9 mouse cellular contexts compared by ENCODE assay signal in genomic region chr17:32353696-32354095, GRCm38 (mm10). TPM values are rescaled to one million over a fixed set of nuclear protein-coding genes. Genes with fewer than 3 reads are reported as not detected.
A peak's percentile ranks its signal among the peaks of the same experiment; 100 is the strongest.
DNase-seq lines count a peak whose midpoint lies in the region; ATAC-seq and TF ChIP-seq lines count a peak whose summit lies in the region.
"Had no signal": no experiment of that assay in that cellular context is flagged by ENCODE, and none has a peak within 500 bp of the region (broad histone marks: within the 10 kb centered on the region; RNA-seq: fewer than 3 reads in every experiment).

No protein-coding gene starts in this region.

- H3K4me1 ChIP-seq in embryonic facial prominence, embryonic 14.5 days (ENCODE audit: control insufficient read depth, insufficient read depth, low read length) = peaks cover 3% of the 10 kb centered on the region; the same call in 1 of the 2 replicates
- peaks cover 19% of the 10 kb centered on the region for H3K4me1 ChIP-seq in embryonic facial prominence, embryonic 10.5 days
- H3K4me1 ChIP-seq in heart, postnatal 0 days (ENCODE audit: control insufficient read depth, insufficient read depth) = peaks cover 12% of the 10 kb centered on the region; the same call in 1 of the 2 replicates

- no peak for TF ChIP-seq CTCF in heart, postnatal 0 days (IDR thresholded peaks at IDR 0.05; ENCODE audit: low read depth)

- no peaks in the 10 kb centered on the region for H3K9me3 ChIP-seq in embryonic facial prominence, embryonic 14.5 days (ENCODE audit: control insufficient read depth, low read length)
- H3K9me3 ChIP-seq in embryonic facial prominence, embryonic 10.5 days = no peaks in the 10 kb centered on the region
- no peaks in the 10 kb centered on the region for H3K9me3 ChIP-seq in heart, postnatal 0 days (replicated peaks; ENCODE audit: control insufficient read depth, low read length)

- no peak for TF ChIP-seq EP300 in heart, postnatal 0 days (IDR thresholded peaks at IDR 0.05; ENCODE audit: low read depth)

- H3K9ac ChIP-seq in embryonic facial prominence, embryonic 14.5 days (ENCODE audit: low read depth, low read length) = no peak overlapping the region
- H3K9ac ChIP-seq in heart, postnatal 0 days (replicated peaks; ENCODE audit: low read depth, low read length) = no peak overlapping the region

- DNase-seq in embryonic facial prominence, embryonic 14.5 days (ENCODE audit: low spot score) = peak; percentile 65
- no peak for DNase-seq in embryonic facial prominence, embryonic 10.5 days (ENCODE audit: low spot score)
- DNase-seq in ovary, adult 18-20 months (ENCODE audit: low spot score) = peak; percentile 54
- no peak for DNase-seq in ovary, postnatal 10 days (ENCODE audit: low spot score)
- DNase-seq in heart, postnatal 0 days (ENCODE audit: low spot score) = peak; percentile 18
- DNase-seq in left cerebral cortex, adult 18-20 months (ENCODE audit: low spot score in 2 of 2) = peak; percentile 46 to 58
- no peak for DNase-seq in spleen, postnatal 36 days (ENCODE audit: low spot score in 2 of 2)
- no peak for DNase-seq in spleen, postnatal 14 days (ENCODE audit: low spot score in 2 of 2)

- 63% methylated on average over 4 of the region's 4 CpGs for WGBS in embryonic facial prominence, embryonic 14.5 days
- 81% methylated on average over 4 of the region's 4 CpGs for WGBS in embryonic facial prominence, embryonic 10.5 days
- WGBS in heart, postnatal 0 days = 33% methylated on average over 4 of the region's 4 CpGs

- H3K27ac ChIP-seq in embryonic facial prominence, embryonic 14.5 days (replicated peaks; ENCODE audit: low read depth, low read length) = peak overlapping the region; percentile 15; the same call in 1 of the 2 replicates
- no peak overlapping the region for H3K27ac ChIP-seq in embryonic facial prominence, embryonic 10.5 days (replicated peaks)
- H3K27ac ChIP-seq in heart, postnatal 0 days (ENCODE audit: low read depth) = peak overlapping the region; percentile 58

- H3K4me3 ChIP-seq in embryonic facial prominence, embryonic 14.5 days (ENCODE audit: low read depth, low read length) = no peak overlapping the region
- H3K4me3 ChIP-seq in embryonic facial prominence, embryonic 10.5 days = no peak overlapping the region
- no peak overlapping the region for H3K4me3 ChIP-seq in heart, postnatal 0 days (ENCODE audit: low read depth, low read length)

- H3K36me3 ChIP-seq in embryonic facial prominence, embryonic 14.5 days (ENCODE audit: control insufficient read depth, insufficient read depth, low read length) = peaks cover 55% of the 10 kb centered on the region
- H3K36me3 ChIP-seq in embryonic facial prominence, embryonic 10.5 days (replicated peaks) = peaks cover 58% of the 10 kb centered on the region
- H3K36me3 ChIP-seq in heart, postnatal 0 days (replicated peaks; ENCODE audit: control insufficient read depth, insufficient read depth, low read length) = peaks cover 47% of the 10 kb centered on the region

- H3K27me3 ChIP-seq in embryonic facial prominence, embryonic 14.5 days (replicated peaks; ENCODE audit: control insufficient read depth, insufficient read depth, low read length) = no peaks in the 10 kb centered on the region
- no peaks in the 10 kb centered on the region for H3K27me3 ChIP-seq in embryonic facial prominence, embryonic 10.5 days (replicated peaks; ENCODE audit: low read depth, poor library complexity, severe bottlenecking)
- no peaks in the 10 kb centered on the region for H3K27me3 ChIP-seq in heart, postnatal 0 days (ENCODE audit: control insufficient read depth, insufficient read depth, low read length)

- H3K4me2 ChIP-seq in embryonic facial prominence, embryonic 14.5 days (ENCODE audit: low read depth, low read length) = no peak overlapping the region
- no peak overlapping the region for H3K4me2 ChIP-seq in heart, postnatal 0 days (ENCODE audit: low read depth, low read length)

- no peak for ATAC-seq in embryonic facial prominence, embryonic 14.5 days (ENCODE audit: low read depth)
- ATAC-seq in heart, postnatal 0 days (ENCODE audit: insufficient read depth, low read depth) = no peak

RNA-seq across cellular contexts. Expression of gene Akap8l, which starts 3.3 kb away (rescaled TPM):
- 59.4 and 59.8 TPM in 2 replicates for polyA plus RNA-seq in embryonic facial prominence, embryonic 14.5 days (2014; fragmentation: Nextera tagmentation; extraction: Ambion mirVana)
- polyA plus RNA-seq in embryonic facial prominence, embryonic 10.5 days (2016; fragmentation: Nextera tagmentation; extraction: Ambion mirVana) = 93.0 and 94.5 TPM in 2 replicates
- 38.5 and 80.6 TPM in 2 replicates for total RNA-seq in heart, postnatal 0 days (2014; rRNA removed; ENCODE audit: low replicate concordance)
- 66.4 and 70.8 TPM in 2 replicates for polyA plus RNA-seq in heart, postnatal 0 days (2015; fragmentation: Nextera tagmentation; extraction: Ambion mirVana)
- total RNA-seq in left cerebral cortex, adult 18-20 months (2021) = 100 to 1,000 TPM; 183 to 219 TPM

RNA-seq across cellular contexts. Expression of gene Akap8, which starts 32.7 kb away (rescaled TPM):
- 33.0 and 37.9 TPM in 2 replicates for polyA plus RNA-seq in embryonic facial prominence, embryonic 14.5 days (2014; fragmentation: Nextera tagmentation; extraction: Ambion mirVana)
- polyA plus RNA-seq in embryonic facial prominence, embryonic 10.5 days (2016; fragmentation: Nextera tagmentation; extraction: Ambion mirVana) = 152 and 159 TPM in 2 replicates
- 65.8 and 110 TPM in 2 replicates for total RNA-seq in heart, postnatal 0 days (2014; rRNA removed; ENCODE audit: low replicate concordance)
- 31.0 and 40.2 TPM in 2 replicates for polyA plus RNA-seq in heart, postnatal 0 days (2015; fragmentation: Nextera tagmentation; extraction: Ambion mirVana)
- total RNA-seq in left cerebral cortex, adult 18-20 months (2021) = 10 to 100 TPM; 81.2 to 87.6 TPM

RNA-seq across cellular contexts. Expression of gene Wiz, which starts 35.5 kb away (rescaled TPM):
- 27.6 and 29.3 TPM in 2 replicates for polyA plus RNA-seq in embryonic facial prominence, embryonic 14.5 days (2014; fragmentation: Nextera tagmentation; extraction: Ambion mirVana)
- polyA plus RNA-seq in embryonic facial prominence, embryonic 10.5 days (2016; fragmentation: Nextera tagmentation; extraction: Ambion mirVana) = 35.1 and 35.2 TPM in 2 replicates
- 14.2 and 21.4 TPM in 2 replicates for total RNA-seq in heart, postnatal 0 days (2014; rRNA removed; ENCODE audit: low replicate concordance)
- 6.8 and 7.0 TPM in 2 replicates for polyA plus RNA-seq in heart, postnatal 0 days (2015; fragmentation: Nextera tagmentation; extraction: Ambion mirVana)
- total RNA-seq in left cerebral cortex, adult 18-20 months (2021) = 10 to 100 TPM; 46.0 to 47.9 TPM

RNA-seq across cellular contexts. Expression of gene Rasal3, which starts 49.7 kb away (rescaled TPM):
- 2.2 and 2.4 TPM in 2 replicates for polyA plus RNA-seq in embryonic facial prominence, embryonic 14.5 days (2014; fragmentation: Nextera tagmentation; extraction: Ambion mirVana)
- 0.64 and 0.85 TPM in 2 replicates for polyA plus RNA-seq in embryonic facial prominence, embryonic 10.5 days (2016; fragmentation: Nextera tagmentation; extraction: Ambion mirVana)
- 7.3 and 15.0 TPM in 2 replicates for total RNA-seq in heart, postnatal 0 days (2014; rRNA removed; ENCODE audit: low replicate concordance)
- 0.40 TPM in 2 replicates for polyA plus RNA-seq in heart, postnatal 0 days (2015; fragmentation: Nextera tagmentation; extraction: Ambion mirVana)
- total RNA-seq in left cerebral cortex, adult 18-20 months (2021) = 1 to 10 TPM; 3.3 to 4.6 TPM
- polyA plus RNA-seq: C2C12 had no signal

Comparison
In these comparisons a context has a peak if more than half of its experiments do, and no peak if none do; other contexts are left out.
1. DNase-seq: peak in embryonic facial prominence, embryonic 14.5 days (single experiment), ovary, adult 18-20 months (single experiment), heart, postnatal 0 days (single experiment) and left cerebral cortex, adult 18-20 months (2 of 2); none in embryonic facial prominence, embryonic 10.5 days (single experiment), ovary, postnatal 10 days (single experiment), spleen, postnatal 36 days (0 of 2) and spleen, postnatal 14 days (0 of 2).